Mouse (Mus musculus) midbrain, embryonic 11.5 days (tissue): ENCODE data around the gene Mrpl20. TPM values are rescaled to one million over a fixed set of nuclear protein-coding genes. Genes with fewer than 3 reads are reported as not detected.

Source experiments
- ATAC-seq: fragments of 200-750 bp; cut with Nextera tagmentation; 2 replicates; pipeline ENCODE4 v1.8.0; 2017; ENCODE audit warnings: moderate TSS enrichment, moderate library complexity; ENCODE audit not compliant: low FRiP score
- DNase-seq: peaks from one replicate; pipeline ENCODE4 v3.0.0; 2015; ENCODE audit warnings: low spot score; ENCODE audit errors: missing footprints
- H3K27ac ChIP-seq: fragments of 300-500 bp; sonication (generic); 2 replicates; pipeline ENCODE4 v1.5.1; 2014; ENCODE audit warnings: low read depth, low read length
- H3K27me3 ChIP-seq: fragments of 300-500 bp; sonication (generic); 2 replicates; pipeline ENCODE4 v1.6.1; 2014; ENCODE audit warnings: mild to moderate bottlenecking, low read length, moderate library complexity, mixed read lengths; ENCODE audit not compliant: control insufficient read depth, insufficient read depth
- H3K36me3 ChIP-seq: fragments of 300-500 bp; sonication (generic); 2 replicates; pipeline ENCODE4 v1.6.1; 2014; ENCODE audit warnings: mild to moderate bottlenecking, low read length, moderate library complexity, mixed read lengths; ENCODE audit not compliant: control insufficient read depth, insufficient read depth
- H3K4me1 ChIP-seq: fragments of 300-500 bp; sonication (generic); 2 replicates; pipeline ENCODE4 v1.6.1; 2014; ENCODE audit warnings: low read length; ENCODE audit not compliant: control insufficient read depth, insufficient read depth
- H3K4me2 ChIP-seq: fragments of 300-500 bp; sonication (generic); 2 replicates; pipeline ENCODE4 v1.6.1; 2014; ENCODE audit warnings: mild to moderate bottlenecking, moderate library complexity
- H3K4me3 ChIP-seq: fragments of 300-500 bp; sonication (generic); 2 replicates; pipeline ENCODE4 v1.5.1; 2014; ENCODE audit warnings: low read depth, low read length
- H3K9ac ChIP-seq: fragments of 300-500 bp; sonication (generic); 2 replicates; pipeline ENCODE4 v1.6.1; 2014; ENCODE audit warnings: low read length
- H3K9me3 ChIP-seq: fragments of 300-500 bp; sonication (generic); 2 replicates; pipeline ENCODE4 v1.6.1; 2016; ENCODE audit warnings: low read length; ENCODE audit not compliant: control insufficient read depth
- WGBS: fragments of 180-500 bp; shearing (Covaris S2); extraction: QIAGEN DNeasy Blood & Tissue Kit; methylation state at CpG from one replicate; pipeline ENCODE4 v1.1.7; 2014; 5-methylcytosine and 5-hydroxymethylcytosine counted together
- polyA plus RNA-seq: library from polyadenylated mRNA; unstranded; fragments of >200 nt; fragmentation: Nextera tagmentation; extraction: Ambion mirVana; gene quantifications from 2 replicates; pipeline ENCODE4 v1.2.1, GENCODE M21; 2014

The Mrpl20 gene
- 225 and 243 TPM in 2 replicates for polyA plus RNA-seq

- no peak within 1 kb of the TSS; the same call in 1 of the 2 replicates for H3K27ac ChIP-seq
- no peaks in the 10 kb centered on the region for H3K9me3 ChIP-seq
- peak within 1 kb of the TSS; percentile 91 for H3K9ac ChIP-seq
- peaks cover 7% of the 10 kb centered on the region for H3K4me1 ChIP-seq
- ATAC-seq (peak; percentile 38), DNase-seq (no peak)
- H3K4me3 ChIP-seq, result peak within 1 kb of the TSS; percentile 90
- peak within 1 kb of the TSS; percentile 52 for H3K4me2 ChIP-seq
- H3K36me3 ChIP-seq, result peaks cover 4% of the 10 kb centered on the region; the same call in 1 of the 2 replicates
- WGBS, result 7% methylated on average over 12 of the region's 12 CpGs
- H3K27me3 ChIP-seq, result no peaks in the 10 kb centered on the region
Measured at GRCm38 (mm10) chr4:155802741-155803339, at the start of gene Mrpl20. Gene Mrpl20 (plus strand): TSS chr4:155802878.

DNA sequence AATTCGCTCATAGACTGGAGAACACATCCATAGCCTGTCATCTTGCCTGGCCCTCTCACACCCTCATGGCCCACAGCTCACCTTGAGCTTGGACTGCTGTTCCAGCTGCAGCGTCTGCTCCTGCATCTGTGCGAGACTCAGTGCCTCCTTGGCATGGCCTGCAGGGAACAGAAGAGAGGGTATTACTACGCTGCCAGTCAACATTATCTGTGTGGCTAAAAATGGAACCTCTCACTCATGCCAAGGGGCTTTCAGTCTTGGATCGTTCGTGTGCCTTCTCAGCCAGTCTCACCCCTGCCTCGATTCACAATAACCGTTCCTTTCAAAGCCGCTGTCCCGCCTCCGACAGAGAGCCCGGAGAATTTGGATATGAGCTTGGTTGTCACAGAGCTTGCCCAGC is 45.7 kb upstream of the Mrpl20 start:
- H3K4me2 ChIP-seq, result no peak overlapping the region
- ATAC-seq (no peak), DNase-seq (no peak)
- no peak overlapping the region for H3K4me3 ChIP-seq
- 92% methylated on average over 12 of the region's 12 CpGs for WGBS
- no peak overlapping the region for H3K9ac ChIP-seq
- H3K36me3 ChIP-seq, result peaks cover 18% of the 10 kb centered on the region
- H3K4me1 ChIP-seq, result peaks cover 16% of the 10 kb centered on the region
- no peaks in the 10 kb centered on the region for H3K27me3 ChIP-seq
- no peaks in the 10 kb centered on the region for H3K9me3 ChIP-seq
- H3K27ac ChIP-seq, result no peak overlapping the region

GRCm38 (mm10) chr4:155759862-155760612 is 42.6 kb upstream of the Mrpl20 start:
- no peak overlapping the region for H3K27ac ChIP-seq
- no peaks in the 10 kb centered on the region for H3K9me3 ChIP-seq
- H3K4me2 ChIP-seq, result peak overlapping the region; percentile 85
- DNase-seq, result no peak
- no peak for ATAC-seq
- H3K36me3 ChIP-seq, result 0 out of 2 replicates have a peak, but pooled peaks cover 4% of the 10 kb centered on the region
- 3% methylated on average over 10 of the region's 10 CpGs for WGBS
- peaks cover 17% of the 10 kb centered on the region for H3K4me1 ChIP-seq
- H3K27me3 ChIP-seq, result no peaks in the 10 kb centered on the region
- peak overlapping the region; percentile 85 for H3K4me3 ChIP-seq
- H3K9ac ChIP-seq, result peak overlapping the region; percentile 76

DNA sequence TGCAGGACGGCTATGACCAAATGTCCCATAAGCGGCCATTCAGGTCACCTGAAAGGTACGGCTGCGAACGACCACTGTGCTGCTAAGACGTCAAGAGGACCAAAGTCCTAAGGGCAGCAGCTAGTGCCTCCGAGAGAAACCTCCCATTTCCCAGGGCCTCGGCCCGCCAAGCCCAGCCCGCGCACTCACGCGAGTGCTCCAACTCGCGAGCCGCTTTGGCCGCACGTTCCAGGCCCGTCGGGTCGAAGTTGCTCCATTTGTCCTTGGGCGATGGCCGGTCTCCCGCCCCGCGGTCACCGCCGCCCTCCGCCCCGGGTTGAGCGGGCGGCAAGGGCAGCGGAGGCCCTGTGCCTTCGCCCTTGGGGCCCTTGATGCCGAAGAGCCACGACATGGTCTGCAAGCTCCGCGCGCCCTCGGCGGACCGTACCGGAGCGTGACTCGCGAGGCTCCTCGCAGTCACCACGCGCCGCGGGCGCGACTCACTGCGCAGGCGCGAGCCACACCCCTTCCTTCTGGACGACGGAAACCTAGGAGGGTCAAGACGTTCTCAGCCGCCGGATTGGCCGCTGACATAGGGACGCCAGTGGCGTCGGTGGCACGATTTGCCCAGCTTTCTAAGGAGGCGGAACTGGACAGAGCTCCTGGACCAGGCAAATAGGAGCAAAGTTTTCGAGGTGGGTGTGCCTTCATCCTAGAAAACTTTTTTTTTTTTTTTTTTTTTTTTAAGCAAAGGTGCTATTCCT is 41.9 kb upstream of the Mrpl20 start, which contains the start of gene Atad3a:
Gene Atad3a (minus strand): TSS at position 481 of the 743 bp plus-strand sequence.
- Histone ChIP-seq H3K9me3 (no peaks in the 10 kb centered on the region), H3K27ac (no peak within 1 kb of the TSS)
- peak; percentile 100 for DNase-seq

GRCm38 (mm10) chr4:155761356-155762099 is 41.1 kb upstream of the Mrpl20 start:
- ATAC-seq, result peak; percentile 22; the same call in 1 of the 2 replicates
- no peak overlapping the region for H3K27ac ChIP-seq

More for the DNA sequence above, 41.9 kb upstream of the Mrpl20 start, which contains the start of gene Atad3a:
- H3K27me3 ChIP-seq, result no peaks in the 10 kb centered on the region
- peak within 1 kb of the TSS; percentile 85 for H3K4me2 ChIP-seq
- H3K4me1 ChIP-seq, result peaks cover 17% of the 10 kb centered on the region
- H3K4me3 ChIP-seq, result peak within 1 kb of the TSS; percentile 85
- under 1% methylated on average over 68 of the region's 68 CpGs for WGBS
- H3K9ac ChIP-seq, result peak within 1 kb of the TSS; percentile 78
- ATAC-seq, result peak; percentile 96
- H3K36me3 ChIP-seq, result 0 out of 2 replicates have a peak, but pooled peaks cover 4% of the 10 kb centered on the region

DNA sequence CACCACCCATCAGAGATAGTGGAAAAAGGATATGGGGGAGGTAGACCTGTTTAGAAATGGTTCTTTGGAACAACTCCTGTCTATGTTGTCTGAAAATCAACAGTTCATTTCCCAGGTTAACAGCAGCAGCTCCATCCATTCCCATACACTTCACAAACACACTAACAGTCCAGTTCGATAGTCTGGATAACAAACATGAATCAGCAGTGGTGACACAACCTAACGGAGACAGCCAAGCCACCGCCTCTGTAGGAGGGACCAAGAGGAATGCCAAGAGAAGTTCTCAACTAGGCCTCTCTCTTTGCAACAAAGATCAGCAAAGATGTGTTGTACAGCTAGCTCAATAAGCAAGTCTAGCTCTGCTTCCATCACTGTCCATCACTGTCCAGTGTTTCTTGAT is 40.3 kb upstream of the Mrpl20 start:
- Histone ChIP-seq H3K27ac (no peak overlapping the region), H3K4me3 (no peak overlapping the region), H3K4me2 (no peak overlapping the region), H3K27me3 (no peaks in the 10 kb centered on the region), H3K9ac (no peak overlapping the region), H3K36me3 (no peaks in the 10 kb centered on the region), H3K4me1 (peaks cover 17% of the 10 kb centered on the region), H3K9me3 (no peaks in the 10 kb centered on the region)
- ATAC-seq (no peak), DNase-seq (no peak)
- WGBS, result 91% methylated on average over 3 of the region's 3 CpGs

More at GRCm38 (mm10) chr4:155761356-155762099, 41.1 kb upstream of the Mrpl20 start:
- WGBS, result 2% methylated on average over 28 of the region's 28 CpGs
- DNase-seq, result peak; percentile 82
- Histone ChIP-seq H3K4me2 (peak overlapping the region; percentile 85), H3K27me3 (no peaks in the 10 kb centered on the region), H3K4me1 (peaks cover 17% of the 10 kb centered on the region), H3K36me3 (no peaks in the 10 kb centered on the region), H3K9me3 (no peaks in the 10 kb centered on the region), H3K4me3 (peak overlapping the region; percentile 85), H3K9ac (peak overlapping the region; percentile 78)

DNA sequence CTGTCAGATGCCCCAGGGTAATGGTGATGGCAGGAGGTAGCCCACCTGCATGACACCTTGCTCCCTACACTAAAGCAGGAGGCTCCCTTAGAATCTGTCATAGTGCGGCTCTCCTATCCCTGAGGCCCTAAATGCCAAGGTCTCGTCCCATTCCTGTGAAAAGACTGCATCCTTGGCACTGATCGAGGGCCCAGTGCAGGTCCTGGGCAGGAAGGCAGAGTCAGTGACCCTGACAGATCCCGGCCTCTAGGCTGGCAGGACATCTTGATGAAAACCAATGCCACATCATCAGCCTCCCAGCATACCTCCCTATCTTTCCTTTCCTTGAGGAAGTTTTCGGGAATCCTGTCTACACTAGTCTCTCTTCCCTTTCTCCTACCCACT is 33.2 kb upstream of the Mrpl20 start:
- ATAC-seq (no peak), DNase-seq (no peak)
- Histone ChIP-seq H3K36me3 (no peaks in the 10 kb centered on the region), H3K4me1 (peaks cover 8% of the 10 kb centered on the region), H3K4me3 (peak overlapping the region; percentile 49), H3K27ac (no peak overlapping the region), H3K4me2 (peak overlapping the region; percentile 76), H3K27me3 (peaks cover 15% of the 10 kb centered on the region), H3K9ac (peak overlapping the region; percentile 81), H3K9me3 (no peaks in the 10 kb centered on the region)
- WGBS, result 67% methylated on average over 5 of the region's 5 CpGs

DNA sequence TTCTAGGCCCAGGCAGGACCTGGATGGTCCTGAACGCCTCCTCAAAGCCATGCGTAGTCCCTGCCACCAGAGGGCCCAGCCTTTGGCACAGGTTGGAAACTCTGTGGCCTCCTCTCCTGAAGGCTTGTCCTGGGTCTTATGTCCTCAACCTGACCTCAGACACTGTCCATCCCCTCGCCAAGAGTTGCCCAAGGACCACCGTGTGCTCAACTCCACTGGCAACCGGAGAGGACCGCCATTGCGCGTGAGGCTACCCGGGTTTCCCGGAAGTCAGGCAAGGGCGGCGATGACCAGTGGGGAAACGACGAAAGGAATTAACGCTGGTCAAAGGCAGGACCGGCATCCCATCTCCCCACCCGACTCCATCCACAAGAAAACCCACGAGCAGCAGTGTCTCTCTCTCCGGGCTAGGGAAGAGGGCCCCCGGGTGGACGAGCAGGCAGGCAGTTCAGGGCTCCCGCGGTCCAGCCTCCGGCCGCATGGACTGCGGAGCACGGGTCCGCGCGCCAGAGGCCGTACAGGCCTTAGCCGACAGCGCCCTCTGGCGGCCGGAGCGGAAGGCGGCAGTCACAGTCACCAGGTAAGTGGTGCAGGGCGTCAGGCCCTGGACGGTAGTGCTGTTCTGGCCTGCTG is 32.7 kb upstream of the Mrpl20 start:
- DNase-seq, result peak; percentile 99
- Histone ChIP-seq H3K4me3 (peak overlapping the region; percentile 49), H3K9me3 (no peaks in the 10 kb centered on the region), H3K9ac (peak overlapping the region; percentile 81), H3K4me1 (peaks cover 12% of the 10 kb centered on the region), H3K27ac (no peak overlapping the region), H3K36me3 (no peaks in the 10 kb centered on the region), H3K27me3 (peaks cover 18% of the 10 kb centered on the region), H3K4me2 (peak overlapping the region; percentile 76)
- peak; percentile 95 for ATAC-seq
- WGBS, result under 1% methylated on average over 39 of the region's 39 CpGs
